Mouse (Mus musculus): ENCODE data around the gene Ksr2.

- TF ChIP-seq CTCF (IDR thresholded peaks at IDR 0.05; ENCODE audit: extremely low read depth, insufficient read length, insufficient replicate concordance, low read depth, low read length) (peak; percentile 48; the same call in 1 of the 2 replicates), POLR2A (IDR thresholded peaks at IDR 0.05; ENCODE audit: low read depth, low read length) (no peak)
Measured at GRCm38 (mm10) chr5:117388296-117388751, 25.5 kb upstream of the Ksr2 start.

All from small intestine, adult 2 months (tissue).